Mouse (Mus musculus) bone marrow macrophage, adult 2 months (primary cell): ENCODE measurements at regions not wholly inside any gene's neighbourhood (a gene's known extent, or its start where the extent isn't known, plus 50 kb on each side); places are given as distances from the start of the nearest gene placed in this dataset.

ENCODE experiments used
- CTCF ChIP-seq: IDR thresholded peaks from 2 replicates; pipeline ENCODE4 v1.5.1; 2012; ENCODE audit warnings: low read depth, mild to moderate bottlenecking, low read length, moderate library complexity
- POLR2A ChIP-seq: IDR thresholded peaks from 2 replicates; pipeline ENCODE4 v1.6.1; 2012; ENCODE audit warnings: mild to moderate bottlenecking, low read depth, low read length, borderline replicate concordance

- no peak for TF ChIP-seq CTCF
- no peak for TF ChIP-seq POLR2A
These were observed 716.9 kb downstream of the Vrk1 start for GRCm38 (mm10) chr12:106726920-106727319.
